Mouse (Mus musculus): Measurements from ENCODE around the gene Hmgcl.

Hmgcl gene

DNA sequence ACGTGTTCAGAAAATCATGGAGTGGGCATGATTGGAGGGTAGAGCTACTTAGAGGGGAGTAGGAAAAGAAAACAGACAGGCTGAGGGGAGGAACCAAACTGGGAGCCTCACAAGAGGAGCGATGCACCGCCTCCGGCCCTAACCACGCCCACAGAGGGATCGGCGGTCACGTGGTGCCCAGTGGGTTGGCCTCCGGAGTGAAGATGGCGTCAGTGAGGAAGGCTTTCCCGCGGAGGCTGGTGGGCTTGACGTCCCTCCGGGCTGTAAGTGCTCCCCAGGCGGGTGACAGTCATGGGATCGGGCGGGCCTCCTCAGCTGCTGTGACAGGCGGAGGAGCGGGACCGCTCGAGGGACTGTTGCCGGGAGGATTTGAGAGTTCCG lies at the start of gene Hmgcl:
Gene Hmgcl (plus strand): TSS at position 171 of the 381 bp plus-strand sequence.
- peak; percentile 96 to 99 for DNase-seq

- peak in 1 of 2 experiments; percentile 36 for DNase-seq
Observed at GRCm38 (mm10) chr4:135898380-135899049, 47.7 kb upstream of the Hmgcl start.

DNA sequence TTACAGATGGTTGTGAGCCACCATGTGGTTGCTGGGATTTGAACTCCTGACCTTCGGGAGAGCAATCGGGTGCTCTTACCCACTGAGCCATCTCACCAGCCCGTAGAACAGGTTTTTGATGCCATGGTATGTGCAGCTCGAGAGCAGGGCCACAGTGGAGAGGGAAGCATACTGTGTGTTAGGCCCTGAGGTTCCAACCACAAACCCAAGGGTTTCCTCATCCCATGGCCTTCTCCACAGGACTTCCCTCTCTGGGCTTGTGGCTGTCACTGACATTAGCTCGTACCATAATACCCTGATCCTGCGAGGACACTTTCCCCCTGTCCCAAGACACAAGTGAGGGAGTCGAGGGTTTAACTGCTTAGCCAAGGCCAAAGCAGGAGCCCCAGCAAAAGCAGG lies 47.2 kb upstream of the Hmgcl start:
- DNase-seq = no peak

GRCm38 (mm10) chr4:135900008-135900407 lies 46.2 kb upstream of the Hmgcl start:
- DNase-seq = no peak

- DNase-seq = no peak
Observed at GRCm38 (mm10) chr4:135902606-135903242, 43.5 kb upstream of the Hmgcl start.

DNA sequence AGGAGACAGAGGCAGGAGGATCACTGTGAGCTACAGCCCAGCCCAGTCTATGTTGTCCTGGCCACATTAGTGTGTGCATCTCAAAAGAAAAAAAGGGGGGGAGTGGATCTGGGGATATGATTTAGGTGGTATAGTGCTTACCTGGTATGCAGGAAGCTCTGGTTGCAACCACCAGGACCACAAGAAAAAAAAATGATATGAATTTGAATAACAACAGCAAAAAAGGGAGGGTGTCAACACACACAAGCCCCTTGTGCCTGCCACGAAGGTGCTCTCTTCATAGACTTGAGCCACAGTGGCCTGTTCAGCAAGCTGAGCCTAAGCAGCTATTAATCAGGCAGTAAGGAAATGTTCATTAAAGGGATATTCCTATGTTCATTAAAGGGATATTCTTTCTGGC lies 41.4 kb upstream of the Hmgcl start:
- DNase-seq = no peak

- DNase-seq = no peak
Observed at GRCm38 (mm10) chr4:135906633-135907032, 39.6 kb upstream of the Hmgcl start.

DNA sequence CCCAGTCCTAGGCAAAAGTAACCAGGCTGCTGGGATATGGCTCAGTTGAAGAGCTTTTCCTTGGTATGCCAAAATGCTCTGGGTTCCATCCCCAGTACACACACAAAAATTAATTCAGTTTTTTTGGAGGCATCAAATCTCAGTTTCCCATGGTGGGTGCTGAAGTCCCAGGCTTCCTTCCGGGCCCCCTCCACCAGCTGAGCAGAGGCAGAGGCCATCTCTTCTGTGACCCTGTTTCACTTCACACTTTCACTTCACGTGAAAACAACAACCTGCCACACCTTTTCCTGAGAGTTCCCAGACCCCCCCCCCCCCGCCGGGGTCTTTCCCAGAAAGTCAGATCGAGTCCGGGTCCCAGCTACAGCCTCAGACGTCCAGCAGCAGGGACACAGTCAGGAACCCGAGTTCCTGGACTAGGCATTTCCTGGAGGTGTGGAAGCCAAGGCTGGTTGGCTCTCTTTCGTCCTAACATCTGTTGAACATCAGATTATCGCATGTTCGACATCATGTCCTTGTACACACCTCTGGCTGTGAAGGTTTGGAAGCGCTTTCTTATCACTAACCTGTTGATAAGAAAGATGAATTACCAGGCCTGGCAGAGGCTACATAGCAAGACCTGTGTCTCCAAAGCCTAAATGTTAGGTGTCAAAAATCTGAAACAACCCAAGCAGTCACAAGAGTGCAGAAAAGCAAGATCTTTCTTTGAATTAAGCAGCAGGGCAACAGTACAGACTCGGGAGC lies 36.8 kb upstream of the Hmgcl start:
- DNase-seq = peak in 1 of 2 experiments; percentile 27

DNA sequence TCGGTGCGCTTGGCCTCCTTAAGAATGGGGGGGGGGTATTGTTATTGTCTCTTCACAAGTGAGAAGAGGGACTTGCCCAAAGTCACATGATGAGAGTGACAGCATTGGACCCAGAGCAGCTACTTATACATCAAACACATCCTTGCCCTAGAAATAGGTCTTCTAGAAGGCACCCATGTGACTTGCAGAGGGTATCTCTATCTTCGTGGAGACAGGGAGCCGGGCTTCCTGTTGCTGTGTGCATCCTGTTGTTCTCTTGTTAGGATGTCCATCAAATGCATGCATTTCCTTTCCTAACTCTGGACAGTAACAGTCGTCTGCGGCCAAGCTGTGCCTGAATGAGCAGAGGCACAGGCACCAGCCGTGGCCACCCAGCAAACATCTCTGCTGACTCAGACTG lies 34.7 kb upstream of the Hmgcl start:
- peak; percentile 46 to 47 for DNase-seq

- DNase-seq = peak in 1 of 2 experiments; percentile 38
Observed at GRCm38 (mm10) chr4:135912164-135912563, 34.1 kb upstream of the Hmgcl start.

GRCm38 (mm10) chr4:135912835-135913234 lies 33.4 kb upstream of the Hmgcl start:
- DNase-seq = no peak

DNA sequence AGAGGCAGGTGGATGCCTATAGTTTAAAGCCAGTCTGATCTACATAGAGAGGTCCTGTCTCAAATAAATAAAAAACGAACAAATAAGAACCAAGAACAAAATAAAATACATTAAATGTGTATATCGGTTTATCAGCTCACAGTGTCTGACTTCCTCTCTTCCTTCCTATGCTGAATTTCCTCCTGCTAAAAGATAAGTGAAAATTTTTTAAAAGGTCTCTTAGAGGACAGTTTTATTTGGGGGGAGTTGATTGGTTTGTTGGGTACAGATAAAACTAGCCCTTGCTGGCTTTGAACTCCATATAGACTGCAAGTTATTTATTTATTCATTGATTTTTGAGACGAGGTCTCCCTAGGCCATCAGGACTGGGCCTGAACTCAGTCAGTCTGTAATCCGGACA lies 32.8 kb upstream of the Hmgcl start:
- no peak for DNase-seq

GRCm38 (mm10) chr4:135918635-135919279 lies 27.5 kb upstream of the Hmgcl start:
- DNase-seq = no peak

GRCm38 (mm10) chr4:135919280-135919639 lies 27.0 kb upstream of the Hmgcl start:
- DNase-seq = no peak

DNA sequence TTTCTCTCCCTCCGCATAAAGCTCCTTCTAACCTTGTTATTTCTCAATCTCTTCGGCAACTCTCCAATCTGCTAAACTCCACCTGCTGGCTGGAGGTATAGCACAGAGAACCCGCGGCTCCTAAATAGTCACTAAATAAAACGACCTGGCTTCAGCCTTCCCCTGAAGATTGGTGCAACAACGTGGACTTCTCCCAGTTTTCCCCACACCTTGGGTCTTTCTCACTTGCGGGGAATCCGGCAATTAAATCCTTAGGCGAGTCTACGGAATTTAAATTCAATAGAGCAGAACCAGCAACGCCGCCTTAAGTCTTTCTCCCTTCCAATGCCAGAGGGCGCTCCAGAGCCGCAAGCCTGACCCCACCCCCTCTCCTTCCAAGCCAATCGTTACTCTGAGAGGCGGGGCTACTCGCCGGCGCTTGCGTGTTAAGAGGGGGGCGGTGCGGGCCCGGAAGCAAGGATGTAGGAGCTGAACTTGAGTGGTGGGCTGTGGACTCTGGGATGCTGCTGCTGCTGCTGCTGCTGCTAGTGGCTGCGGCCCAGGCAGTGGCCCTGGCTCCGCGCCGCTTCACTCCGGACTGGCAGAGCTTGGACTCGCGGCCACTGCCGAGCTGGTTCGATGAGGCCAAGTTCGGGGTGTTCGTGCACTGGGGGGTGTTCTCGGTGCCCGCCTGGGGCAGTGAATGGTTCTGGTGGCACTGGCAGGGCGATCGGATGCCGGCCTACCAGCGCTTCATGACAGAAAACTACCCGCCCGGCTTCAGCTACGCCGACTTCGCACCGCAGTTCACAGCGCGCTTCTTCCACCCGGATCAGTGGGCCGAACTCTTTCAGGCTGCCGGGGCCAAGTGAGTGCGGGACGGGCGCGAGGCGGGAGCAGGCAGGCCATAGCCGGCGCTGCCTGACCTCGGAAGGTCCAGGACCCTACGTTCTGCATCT lies 25.7 kb upstream of the Hmgcl start, which contains the start of gene Fuca1:
Gene Fuca1 (plus strand): TSS at position 432 of the 938 bp plus-strand sequence.
- peak; percentile 97 to 98 for DNase-seq

- peak; percentile 34 to 47 for DNase-seq
Observed at GRCm38 (mm10) chr4:135921257-135922120, 24.8 kb upstream of the Hmgcl start.

DNA sequence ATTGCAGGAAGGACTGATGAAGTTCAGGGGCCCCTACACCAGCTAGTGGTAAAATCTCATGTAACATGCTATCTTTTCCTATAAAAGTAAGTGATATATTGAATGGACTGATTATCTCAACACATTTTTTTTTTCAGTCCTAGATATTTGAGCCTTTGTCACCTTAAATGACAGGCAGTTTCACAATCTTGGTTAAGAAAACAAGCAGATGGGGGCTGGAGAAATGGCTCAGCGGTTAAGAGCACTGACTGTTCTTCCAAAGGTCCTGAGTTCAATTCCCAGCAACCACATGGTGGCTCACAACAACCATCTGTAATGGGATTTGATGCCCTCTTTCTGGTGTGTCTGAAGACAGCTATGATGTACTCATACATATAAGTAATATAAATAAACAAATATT lies 24.1 kb upstream of the Hmgcl start:
- no peak for DNase-seq

- DNase-seq = peak; percentile 55 to 77
Observed at GRCm38 (mm10) chr4:135924418-135924817, 21.8 kb upstream of the Hmgcl start.

GRCm38 (mm10) chr4:135925341-135925740 lies 20.9 kb upstream of the Hmgcl start:
- DNase-seq = peak; percentile 67 to 78

GRCm38 (mm10) chr4:135926195-135926808 lies 19.9 kb upstream of the Hmgcl start:
- no peak for DNase-seq

- DNase-seq = no peak
Observed at GRCm38 (mm10) chr4:135926861-135927260, 19.4 kb upstream of the Hmgcl start.

Data from kidney, postnatal 36 days (tissue).